Mouse (Mus musculus) CH12.LX (cell line): ENCODE measurements at regions not wholly inside any gene's neighbourhood (a gene's known extent, or its start where the extent isn't known, plus 50 kb on each side); places are given as distances from the start of the nearest gene placed in this dataset.

Experiments
- DNase-seq: peaks from one replicate; pipeline ENCODE4 v3.0.0-alpha.2; 2013; ENCODE audit errors: extremely low read depth
- H3K27ac ChIP-seq: 2 replicates; pipeline ENCODE4 v1.5.1; 2012; ENCODE audit warnings: low read depth, mild to moderate bottlenecking, control low read depth, moderate library complexity; ENCODE audit not compliant: insufficient read depth
- H3K27me3 ChIP-seq: replicated peaks from 2 replicates; pipeline ENCODE3; 2012; ENCODE audit warnings: inconsistent platforms
- H3K36me3 ChIP-seq, 2 experiments: replicated peaks in 1 of 2; 2 replicates each; pipeline versions ENCODE3 to v1.6.1; 2012; ENCODE audit warnings: inconsistent platforms in 1 of 2, low read length in 1 of 2, mild to moderate bottlenecking in 1 of 2, mixed read lengths in 1 of 2, moderate library complexity in 1 of 2; ENCODE audit not compliant: control insufficient read depth in 1 of 2, insufficient read depth in 1 of 2
- H3K4me1 ChIP-seq, 2 experiments: 2 replicates each; pipeline ENCODE4 v1.6.1; 2012; ENCODE audit warnings: inconsistent platforms in 1 of 2, moderate library complexity in 1 of 2; ENCODE audit not compliant: insufficient read depth in 2 of 2, control insufficient read depth in 1 of 2
- H3K4me2 ChIP-seq: 2 replicates; pipeline ENCODE4 v1.6.1; 2012; ENCODE audit warnings: low read depth, mild to moderate bottlenecking, control low read depth; ENCODE audit not compliant: poor library complexity, insufficient read depth, severe bottlenecking
- H3K4me3 ChIP-seq, 3 experiments: fragments of 150-350 bp in 1 of 3; sonication (generic) in 1 of 3; replicated peaks in 1 of 3; 2 replicates each; pipeline versions ENCODE3 to v1.5.1; 2011 to 2012; ENCODE audit warnings: low read depth in 2 of 3, low read length in 2 of 3, mild to moderate bottlenecking in 2 of 3, moderate library complexity in 2 of 3, control low read depth in 1 of 3, improper control_type of control experiment in 1 of 3, inconsistent platforms in 1 of 3, mixed read lengths in 1 of 3; ENCODE audit not compliant: poor library complexity in 1 of 3
- H3K79me2 ChIP-seq: replicated peaks from 2 replicates; pipeline ENCODE4 v1.6.1; 2012; ENCODE audit warnings: mild to moderate bottlenecking, moderate library complexity; ENCODE audit not compliant: control insufficient read depth, poor library complexity, insufficient read depth, severe bottlenecking; ENCODE audit errors: extremely low read depth
- H3K9ac ChIP-seq: 2 replicates; pipeline ENCODE4 v1.6.1; 2012; ENCODE audit warnings: low read depth, mild to moderate bottlenecking, control low read depth, moderate library complexity; ENCODE audit not compliant: insufficient read depth
- H3K9me3 ChIP-seq: replicated peaks from 2 replicates; pipeline ENCODE3; 2012; ENCODE audit warnings: low read length, inconsistent platforms, mixed read lengths
- BHLHE40 ChIP-seq: IDR thresholded peaks from 2 replicates; pipeline ENCODE4 v1.6.1; 2011; ENCODE audit warnings: mild to moderate bottlenecking, low read depth, low read length, improper control_type of control experiment
- CTCF ChIP-seq, 2 experiments: IDR thresholded peaks in 1 of 2; conservative IDR thresholded peaks in 1 of 2; 2 replicates each; pipeline ENCODE4 v1.5.1; 2011 to 2012; ENCODE audit warnings: low read depth in 2 of 2, low read length in 2 of 2, improper control_type of control experiment in 1 of 2, inconsistent platforms in 1 of 2, mild to moderate bottlenecking in 1 of 2, moderate library complexity in 1 of 2
- E2F4 ChIP-seq: IDR thresholded peaks from 2 replicates; pipeline ENCODE4 v1.6.1; 2011; ENCODE audit warnings: low read depth, low read length, improper control_type of control experiment; ENCODE audit not compliant: insufficient replicate concordance
- ELF1 ChIP-seq: IDR thresholded peaks from 2 replicates; pipeline ENCODE4 v1.6.1; 2014; ENCODE audit warnings: low read depth, mild to moderate bottlenecking, inconsistent platforms, low read length, improper control_type of control experiment
- EP300 ChIP-seq: IDR thresholded peaks from 2 replicates; pipeline ENCODE4 v1.6.1; 2011; ENCODE audit warnings: low read length, improper control_type of control experiment
- ETS1 ChIP-seq: conservative IDR thresholded peaks from 2 replicates; pipeline ENCODE4 v1.6.1; 2012; ENCODE audit warnings: low read depth, mild to moderate bottlenecking, inconsistent platforms, low read length, improper control_type of control experiment, moderate library complexity
- GABPA ChIP-seq: IDR thresholded peaks from 2 replicates; pipeline ENCODE4 v1.6.1; 2012; ENCODE audit warnings: low read depth, low read length, improper control_type of control experiment, inconsistent platforms; ENCODE audit not compliant: insufficient replicate concordance
- KAT2A ChIP-seq: IDR thresholded peaks from 2 replicates; pipeline ENCODE4 v1.6.1; 2012; ENCODE audit warnings: low read length, improper control_type of control experiment, inconsistent platforms; ENCODE audit not compliant: insufficient replicate concordance
- MAX ChIP-seq: IDR thresholded peaks from 2 replicates; pipeline ENCODE4 v1.6.1; 2011; ENCODE audit warnings: low read length, improper control_type of control experiment
- MAZ ChIP-seq: IDR thresholded peaks from 2 replicates; pipeline ENCODE4 v1.6.1; 2012; ENCODE audit warnings: low read depth, mild to moderate bottlenecking, inconsistent platforms, low read length, improper control_type of control experiment, moderate library complexity
- MEF2A ChIP-seq: IDR thresholded peaks from 2 replicates; pipeline ENCODE4 v1.6.1; 2014; ENCODE audit warnings: low read depth, mild to moderate bottlenecking, inconsistent platforms, low read length, improper control_type of control experiment, borderline replicate concordance
- NELFE ChIP-seq: IDR thresholded peaks from 2 replicates; pipeline ENCODE4 v1.6.1; 2011; ENCODE audit warnings: low read depth, low read length, improper control_type of control experiment
- POLR2AphosphoS2 ChIP-seq: IDR thresholded peaks from 2 replicates; pipeline ENCODE4 v1.6.1; 2011; ENCODE audit warnings: low read depth, low read length, improper control_type of control experiment
- RCOR1 ChIP-seq: conservative IDR thresholded peaks from 2 replicates; pipeline ENCODE4 v1.6.1; 2012; ENCODE audit warnings: low read depth, mild to moderate bottlenecking, inconsistent platforms, low read length, improper control_type of control experiment
- SMC3 ChIP-seq: IDR thresholded peaks from 2 replicates; pipeline ENCODE4 v1.6.1; 2011; ENCODE audit warnings: low read depth, low read length, improper control_type of control experiment
- TCF12 ChIP-seq: IDR thresholded peaks from 2 replicates; pipeline ENCODE4 v1.6.1; 2014; ENCODE audit warnings: low read depth, mild to moderate bottlenecking, inconsistent platforms, low read length, improper control_type of control experiment
- ZKSCAN1 ChIP-seq: IDR thresholded peaks from 2 replicates; pipeline ENCODE4 v1.6.1; 2012; ENCODE audit warnings: low read depth, inconsistent platforms, low read length, improper control_type of control experiment, borderline replicate concordance
- dilution Hi-C: fragments of 300-500 bp; cut with MboI; formaldehyde crosslinking; loops from 2 replicates; pipeline ENCODE4 v1.14.3; 2020; ENCODE audit warnings: low sequenced_read_pairs; ENCODE audit not compliant: extremely low pct_unique_long_range_greater_than_20kb, extremely low pct_ligation_motif_present
- in situ Hi-C: fragments of 300-500 bp; cut with MboI; formaldehyde crosslinking; loops from 3 replicates; pipeline ENCODE4 v1.14.3; 2019; ENCODE audit warnings: low sequenced_read_pairs, low pct_ligation_motif_present, low pct_unique_long_range_greater_than_20kb, mixed read lengths

- no peak overlapping the region for H3K4me2 ChIP-seq
- no peak overlapping the region for H3K9ac ChIP-seq
- no peaks in the 10 kb centered on the region for H3K79me2 ChIP-seq
- TF ChIP-seq BHLHE40 (no peak), SMC3 (no peak), ETS1 (no peak), TCF12 (no peak), MAX (no peak), MAZ (no peak), NELFE (no peak), KAT2A (no peak), MEF2A (no peak), ZKSCAN1 (no peak), POLR2AphosphoS2 (no peak), ELF1 (no peak), EP300 (no peak), RCOR1 (no peak), CTCF (conservative IDR thresholded peaks at IDR 0.05 in 1 of 2, IDR thresholded peaks at IDR 0.05 in 1 of 2; ENCODE audit: low read depth in 2 of 2, low read length in 2 of 2) (no peak)
- TF ChIP-seq, all 38 proteins: peak for 0
- H3K27ac ChIP-seq, result no peak overlapping the region
- no peak for DNase-seq
- peaks cover 0 to 9% of the 10 kb centered on the region in 2 experiments; a peak in 2 of 4 replicates for H3K4me1 ChIP-seq
- no peaks in the 10 kb centered on the region for H3K27me3 ChIP-seq
- dilution Hi-C loops, result no loop called here
- H3K4me3 ChIP-seq, result no peak overlapping the region
- no peaks in the 10 kb centered on the region for H3K9me3 ChIP-seq
- in situ Hi-C loops, result no loop called here
- H3K36me3 ChIP-seq, result no peaks in the 10 kb centered on the region
Measured at GRCm38 (mm10) chr5:91205350-91205880, 66.0 kb downstream of the Areg start.

- dilution Hi-C loops, result no loop called here
- Histone ChIP-seq H3K27ac (no peak overlapping the region), H3K4me2 (no peak overlapping the region), H3K4me3 (no peak overlapping the region), H3K9ac (no peak overlapping the region), H3K36me3 (no peaks in the 10 kb centered on the region), H3K27me3 (no peaks in the 10 kb centered on the region), H3K9me3 (no peaks in the 10 kb centered on the region), H3K79me2 (no peaks in the 10 kb centered on the region), H3K4me1 (peaks cover 0 to 9% of the 10 kb centered on the region in 2 experiments; a peak in 2 of 4 replicates)
- in situ Hi-C loops, result no loop called here
- TF ChIP-seq MEF2A (no peak), GABPA (no peak), ZKSCAN1 (no peak), E2F4 (no peak)
- DNase-seq, result no peak
Measured at GRCm38 (mm10) chr5:91206569-91207490, 67.4 kb downstream of the Areg start.
